Mouse (Mus musculus) right cerebral cortex, adult 2 months (tissue): ENCODE data around the gene Llph.
"Not testable (repeated sequence)": the region's sequence is repeated elsewhere in the genome, so short reads cannot be mapped to it uniquely, and the experiment has no call there.

ENCODE experiments used
- DNase-seq, 2 experiments: peaks; one replicate each; pipeline ENCODE4 v3.0.0; 2021 to 2022; ENCODE audit warnings: low spot score in 2 of 2

Llph gene

GRCm38 (mm10) chr10:120226871-120227661 lies at the start of gene Llph:
Gene Llph, plus strand, starts transcription at chr10:120227070.
- peak; percentile 83 to 87 for DNase-seq

GRCm38 (mm10) chr10:120182887-120183286 lies 44.0 kb upstream of the Llph start:
- DNase-seq = peak; percentile 10 to 11

- no peak for DNase-seq
Measured at GRCm38 (mm10) chr10:120183342-120183741, 43.5 kb upstream of the Llph start.

GRCm38 (mm10) chr10:120188513-120188912 lies 38.4 kb upstream of the Llph start:
- DNase-seq = no peak

- no peak for DNase-seq
Measured at GRCm38 (mm10) chr10:120189276-120189675, 37.6 kb upstream of the Llph start.

- no peak for DNase-seq
Measured at GRCm38 (mm10) chr10:120189782-120190181, 37.1 kb upstream of the Llph start.

- no peak for DNase-seq
Measured at GRCm38 (mm10) chr10:120191165-120191564, 35.7 kb upstream of the Llph start.

- DNase-seq = no peak
Measured at GRCm38 (mm10) chr10:120192278-120192677, 34.6 kb upstream of the Llph start.

- DNase-seq = no peak
Measured at GRCm38 (mm10) chr10:120193255-120193654, 33.6 kb upstream of the Llph start.

- DNase-seq = peak; percentile 24 to 29
Measured at GRCm38 (mm10) chr10:120197061-120197835, 29.6 kb upstream of the Llph start.

GRCm38 (mm10) chr10:120201131-120201921 lies 25.5 kb upstream of the Llph start, which contains the start of gene Tmbim4:
Gene Tmbim4, plus strand, starts transcription at chr10:120201590.
- DNase-seq = peak in 1 of 2 experiments; percentile 7

- DNase-seq = peak; percentile 76 to 87
Measured at GRCm38 (mm10) chr10:120201961-120202402, 24.9 kb upstream of the Llph start, which contains the start of gene Irak3. Gene Irak3, minus strand, starts transcription at chr10:120202130.

GRCm38 (mm10) chr10:120202467-120203250 lies 24.2 kb upstream of the Llph start:
- no peak for DNase-seq

GRCm38 (mm10) chr10:120204591-120205210 lies 22.2 kb upstream of the Llph start:
- no peak for DNase-seq

GRCm38 (mm10) chr10:120208015-120208414 lies 18.9 kb upstream of the Llph start:
- no peak for DNase-seq

- peak; percentile 92 for DNase-seq
Measured at GRCm38 (mm10) chr10:120208575-120209538, 18.0 kb upstream of the Llph start.

GRCm38 (mm10) chr10:120209539-120209925 lies 17.3 kb upstream of the Llph start:
- no peak for DNase-seq

- DNase-seq = no peak
Measured at GRCm38 (mm10) chr10:120210096-120210495, 16.8 kb upstream of the Llph start.

GRCm38 (mm10) chr10:120217099-120217498 lies 9.8 kb upstream of the Llph start:
- not testable (repeated sequence) for DNase-seq
